Mouse (Mus musculus) stomach, postnatal 0 days (tissue): ENCODE measurements around the gene Zdhhc17. TPM values are rescaled to one million over a fixed set of nuclear protein-coding genes. Genes with fewer than 3 reads are reported as not detected.

Experiments
- ATAC-seq: fragments of 200-750 bp; cut with Nextera tagmentation; 2 replicates; pipeline ENCODE4 v1.8.0; 2017; ENCODE audit not compliant: low FRiP score, low TSS enrichment
- DNase-seq: peaks from one replicate; pipeline ENCODE4 v3.0.0-alpha.2; 2016; ENCODE audit warnings: low spot score
- H3K27ac ChIP-seq: fragments of 300-500 bp; sonication (generic); replicated peaks from 2 replicates; pipeline ENCODE4 v1.5.1; 2014; ENCODE audit warnings: mild to moderate bottlenecking, control low read depth
- H3K27me3 ChIP-seq: fragments of 300-500 bp; sonication (generic); 2 replicates; pipeline ENCODE4 v1.6.1; 2014; ENCODE audit warnings: low read length; ENCODE audit not compliant: control insufficient read depth, insufficient read depth
- H3K36me3 ChIP-seq: fragments of 300-500 bp; sonication (generic); 2 replicates; pipeline ENCODE4 v1.6.1; 2014; ENCODE audit warnings: low read length, mixed read lengths; ENCODE audit not compliant: control insufficient read depth, insufficient read depth
- H3K4me1 ChIP-seq: fragments of 300-500 bp; sonication (generic); replicated peaks from 2 replicates; pipeline ENCODE4 v1.6.1; 2014; ENCODE audit warnings: antibody characterized with exemption; ENCODE audit not compliant: control insufficient read depth, insufficient read depth
- H3K4me2 ChIP-seq: fragments of 300-500 bp; sonication (generic); replicated peaks from 2 replicates; pipeline ENCODE4 v1.6.1; 2014; ENCODE audit warnings: low read depth, mild to moderate bottlenecking, control low read depth, moderate library complexity
- H3K4me3 ChIP-seq: fragments of 300-500 bp; sonication (generic); 2 replicates; pipeline ENCODE4 v1.5.1; 2014; ENCODE audit warnings: low read depth, low read length, control low read depth
- H3K9ac ChIP-seq: fragments of 300-500 bp; sonication (generic); 2 replicates; pipeline ENCODE4 v1.6.1; 2014; ENCODE audit warnings: mild to moderate bottlenecking, low read length, control low read depth, mixed read lengths
- H3K9me3 ChIP-seq: fragments of 300-500 bp; sonication (generic); 2 replicates; pipeline ENCODE4 v1.6.1; 2016; ENCODE audit warnings: low read length; ENCODE audit not compliant: control insufficient read depth
- CTCF ChIP-seq: IDR thresholded peaks from 2 replicates; pipeline ENCODE4 v1.5.1; 2016; ENCODE audit warnings: antibody characterized with exemption, low read depth, mild to moderate bottlenecking, moderate library complexity
- EP300 ChIP-seq: optimal IDR thresholded peaks from 2 replicates; pipeline ENCODE3; 2016; ENCODE audit warnings: antibody characterized with exemption
- WGBS: fragments of 180-500 bp; shearing (Covaris S2); extraction: QIAGEN DNeasy Blood & Tissue Kit; methylation state at CpG from one replicate; pipeline ENCODE4 v1.1.7; 2014; 5-methylcytosine and 5-hydroxymethylcytosine counted together
- polyA plus RNA-seq: library from polyadenylated mRNA; unstranded; fragments of >200 nt; fragmentation: Nextera tagmentation; extraction: Ambion mirVana; gene quantifications from 2 replicates; pipeline ENCODE4 v1.2.1, GENCODE M21; 2015

Gene Zdhhc17
- polyA plus RNA-seq, 1 experiment from 2014 or later = 6.1 TPM

- no peak for ATAC-seq
- DNase-seq = no peak
- Histone ChIP-seq H3K27me3 (no peaks in the 10 kb centered on the region), H3K9me3 (peaks cover 3% of the 10 kb centered on the region; the same call in 1 of the 2 replicates), H3K4me1 (no peaks in the 10 kb centered on the region), H3K9ac (no peak overlapping the region), H3K4me3 (no peak overlapping the region), H3K27ac (no peak overlapping the region), H3K36me3 (no peaks in the 10 kb centered on the region), H3K4me2 (no peak overlapping the region)
- WGBS = 63% methylated on average over 7 of the region's 7 CpGs
- TF ChIP-seq EP300 (no peak), CTCF (no peak)
These were observed 30.2 kb upstream of the Zdhhc17 start for GRCm38 (mm10) chr10:111040078-111040656.

GRCm38 (mm10) chr10:111036851-111037250 lies 26.9 kb upstream of the Zdhhc17 start:
- 68% methylated on average over 1 of the region's 1 CpGs for WGBS
- Histone ChIP-seq H3K9me3 (no peaks in the 10 kb centered on the region), H3K9ac (no peak overlapping the region), H3K4me1 (no peaks in the 10 kb centered on the region), H3K27ac (no peak overlapping the region), H3K4me3 (no peak overlapping the region), H3K27me3 (no peaks in the 10 kb centered on the region), H3K36me3 (no peaks in the 10 kb centered on the region), H3K4me2 (no peak overlapping the region)
- TF ChIP-seq EP300 (no peak), CTCF (no peak)
- DNase-seq = no peak
- ATAC-seq = no peak

- DNase-seq (no peak), ATAC-seq (no peak)
- Histone ChIP-seq H3K27ac (no peak overlapping the region), H3K36me3 (no peaks in the 10 kb centered on the region), H3K9me3 (no peaks in the 10 kb centered on the region), H3K4me3 (no peak overlapping the region), H3K4me1 (no peaks in the 10 kb centered on the region), H3K27me3 (no peaks in the 10 kb centered on the region), H3K9ac (no peak overlapping the region), H3K4me2 (no peak overlapping the region)
- no peak for TF ChIP-seq EP300
- no peak for TF ChIP-seq CTCF
- WGBS = 88% methylated on average over 1 of the region's 1 CpGs
These were observed 25.2 kb upstream of the Zdhhc17 start for GRCm38 (mm10) chr10:111035134-111035533.

GRCm38 (mm10) chr10:111031511-111032365 lies 21.8 kb upstream of the Zdhhc17 start:
- Histone ChIP-seq H3K4me2 (peak overlapping the region; percentile 42), H3K4me3 (peak overlapping the region; percentile 32), H3K9me3 (no peaks in the 10 kb centered on the region), H3K27me3 (no peaks in the 10 kb centered on the region), H3K36me3 (no peaks in the 10 kb centered on the region), H3K4me1 (no peaks in the 10 kb centered on the region), H3K27ac (no peak overlapping the region), H3K9ac (peak overlapping the region; percentile 36; the same call in 1 of the 2 replicates)
- 26% methylated on average over 20 of the region's 20 CpGs for WGBS
- TF ChIP-seq EP300 (no peak), CTCF (no peak)
- ATAC-seq = no peak
- DNase-seq = no peak

GRCm38 (mm10) chr10:111030845-111031244 lies 20.9 kb upstream of the Zdhhc17 start:
- Histone ChIP-seq H3K9me3 (no peaks in the 10 kb centered on the region), H3K4me1 (no peaks in the 10 kb centered on the region), H3K36me3 (no peaks in the 10 kb centered on the region), H3K27me3 (no peaks in the 10 kb centered on the region), H3K4me3 (no peak overlapping the region), H3K9ac (no peak overlapping the region), H3K4me2 (no peak overlapping the region), H3K27ac (no peak overlapping the region)
- DNase-seq (no peak), ATAC-seq (no peak)
- WGBS = 70% methylated on average over 2 of the region's 2 CpGs
- TF ChIP-seq CTCF (no peak), EP300 (no peak)

- 84% methylated on average over 6 of the region's 6 CpGs for whole genome bisulfite sequencing
These were observed 16.2 kb upstream of the Zdhhc17 start for GRCm38 (mm10) chr10:111026106-111026505.

More at GRCm38 (mm10) chr10:111026106-111026505, 16.2 kb upstream of the Zdhhc17 start:
- Histone ChIP-seq H3K36me3 (no peaks in the 10 kb centered on the region), H3K9me3 (no peaks in the 10 kb centered on the region), H3K4me2 (no peak overlapping the region), H3K4me1 (no peaks in the 10 kb centered on the region), H3K27ac (no peak overlapping the region), H3K4me3 (no peak overlapping the region), H3K27me3 (no peaks in the 10 kb centered on the region), H3K9ac (no peak overlapping the region)
- ATAC-seq (no peak), DNase-seq (no peak)
- TF ChIP-seq CTCF (no peak), EP300 (no peak)
